Mouse (Mus musculus) Muller cell, postnatal 12 days (primary cell): ENCODE results near the gene Gm6583.

Experiments used
- DNase-seq: peaks from one replicate; pipeline ENCODE4 v3.0.0-alpha.2; 2015; ENCODE audit errors: inconsistent ontology term

Gene Gm6583

GRCm38 (mm10) chr5:112355910-112356309 is at the start of gene Gm6583:
Gene Gm6583 (minus strand): TSS chr5:112356033.
- no peak for DNase-seq

GRCm38 (mm10) chr5:112402437-112402836 is 46.6 kb upstream of the Gm6583 start:
- DNase-seq = no peak

- DNase-seq = no peak
These were observed 43.5 kb upstream of the Gm6583 start for GRCm38 (mm10) chr5:112399284-112399683.

GRCm38 (mm10) chr5:112396066-112396465 is 40.2 kb upstream of the Gm6583 start:
- no peak for DNase-seq

GRCm38 (mm10) chr5:112394779-112395443 is 39.1 kb upstream of the Gm6583 start, which contains the start of gene Asphd2:
Gene Asphd2 (minus strand): TSS chr5:112394866.
- DNase-seq = peak; percentile 76

GRCm38 (mm10) chr5:112394415-112394763 is 38.6 kb upstream of the Gm6583 start:
- peak; percentile 9 for DNase-seq

- no peak for DNase-seq
These were observed 38.0 kb upstream of the Gm6583 start for GRCm38 (mm10) chr5:112393741-112394414.

GRCm38 (mm10) chr5:112391676-112392323 is 36.0 kb upstream of the Gm6583 start:
- no peak for DNase-seq

- no peak for DNase-seq
These were observed 35.2 kb upstream of the Gm6583 start for GRCm38 (mm10) chr5:112391002-112391401.

GRCm38 (mm10) chr5:112389352-112389751 is 33.5 kb upstream of the Gm6583 start:
- no peak for DNase-seq

- DNase-seq = no peak
These were observed 30.1 kb upstream of the Gm6583 start for GRCm38 (mm10) chr5:112385973-112386372.

- no peak for DNase-seq
These were observed 29.1 kb upstream of the Gm6583 start for GRCm38 (mm10) chr5:112384805-112385472.

GRCm38 (mm10) chr5:112382641-112383330 is 27.0 kb upstream of the Gm6583 start:
- peak; percentile 62 for DNase-seq

GRCm38 (mm10) chr5:112382042-112382441 is 26.2 kb upstream of the Gm6583 start:
- DNase-seq = no peak

GRCm38 (mm10) chr5:112381154-112381553 is 25.3 kb upstream of the Gm6583 start:
- DNase-seq = no peak

- no peak for DNase-seq
These were observed 22.9 kb upstream of the Gm6583 start for GRCm38 (mm10) chr5:112378716-112379115.

- DNase-seq = no peak
These were observed 21.5 kb upstream of the Gm6583 start for GRCm38 (mm10) chr5:112377380-112377779.

- DNase-seq = no peak
These were observed 20.3 kb upstream of the Gm6583 start for GRCm38 (mm10) chr5:112376111-112376510.

GRCm38 (mm10) chr5:112371933-112372332 is 16.1 kb upstream of the Gm6583 start:
- peak; percentile 22 for DNase-seq

- no peak for DNase-seq
These were observed 14.5 kb upstream of the Gm6583 start for GRCm38 (mm10) chr5:112370236-112370813.

GRCm38 (mm10) chr5:112369326-112369725 is 13.5 kb upstream of the Gm6583 start:
- DNase-seq = no peak
